9 mouse cellular contexts compared by ENCODE assay signal in genomic region chr2:29716143-29716542, GRCm38 (mm10). TPM values are rescaled to one million over a fixed set of nuclear protein-coding genes. Genes with fewer than 3 reads are reported as not detected.
A peak's percentile ranks its signal among the peaks of the same experiment; 100 is the strongest.
DNase-seq lines count a peak whose midpoint lies in the region; ATAC-seq and TF ChIP-seq lines count a peak whose summit lies in the region.
"Had no signal": no experiment of that assay in that cellular context is flagged by ENCODE, and none has a peak within 500 bp of the region (broad histone marks: within the 10 kb centered on the region; RNA-seq: fewer than 3 reads in every experiment).

No protein-coding gene starts in this region.

- H3K27ac ChIP-seq in forebrain, embryonic 10.5 days = peak overlapping the region; percentile 63
- H3K27ac ChIP-seq in forebrain, embryonic 16.5 days (ENCODE audit: low read length) = no peak overlapping the region
- peak overlapping the region; percentile 91 for H3K27ac ChIP-seq in kidney, embryonic 15.5 days
- peak overlapping the region; percentile 92 for H3K27ac ChIP-seq in intestine, embryonic 16.5 days (ENCODE audit: low read length)

- no peak overlapping the region for H3K4me3 ChIP-seq in forebrain, embryonic 10.5 days
- H3K4me3 ChIP-seq in forebrain, embryonic 16.5 days (replicated peaks; ENCODE audit: low read length) = no peak overlapping the region
- H3K4me3 ChIP-seq in kidney, embryonic 15.5 days (replicated peaks) = no peak overlapping the region
- peak overlapping the region; percentile 24 for H3K4me3 ChIP-seq in E14TG2a.4 (replicated peaks; ENCODE audit: low read length)
- no peak overlapping the region for H3K4me3 ChIP-seq in intestine, embryonic 16.5 days (ENCODE audit: low read length)

- WGBS in forebrain, embryonic 10.5 days = 42% methylated on average over 7 of the region's 7 CpGs
- WGBS in forebrain, embryonic 16.5 days = 51% methylated on average over 7 of the region's 7 CpGs
- 27% methylated on average over 7 of the region's 7 CpGs for WGBS in kidney, embryonic 15.5 days
- 33% methylated on average over 7 of the region's 7 CpGs for WGBS in intestine, embryonic 16.5 days

- H3K4me2 ChIP-seq in forebrain, embryonic 16.5 days (ENCODE audit: low read length) = no peak overlapping the region
- H3K4me2 ChIP-seq in kidney, embryonic 15.5 days = no peak overlapping the region
- no peak overlapping the region for H3K4me2 ChIP-seq in intestine, embryonic 16.5 days (ENCODE audit: low read depth, low read length)

- no peaks in the 10 kb centered on the region for H3K9me3 ChIP-seq in forebrain, embryonic 10.5 days
- no peaks in the 10 kb centered on the region for H3K9me3 ChIP-seq in forebrain, embryonic 16.5 days (ENCODE audit: control insufficient read depth, low read length)
- no peaks in the 10 kb centered on the region for H3K9me3 ChIP-seq in kidney, embryonic 15.5 days (replicated peaks)
- no peaks in the 10 kb centered on the region for H3K9me3 ChIP-seq in E14TG2a.4 (ENCODE audit: low read length)
- H3K9me3 ChIP-seq in intestine, embryonic 16.5 days (ENCODE audit: control insufficient read depth, low read length) = no peaks in the 10 kb centered on the region

- H3K9ac ChIP-seq in forebrain, embryonic 16.5 days (replicated peaks; ENCODE audit: low read depth, low read length) = no peak overlapping the region
- H3K9ac ChIP-seq in kidney, embryonic 15.5 days = no peak overlapping the region
- H3K9ac ChIP-seq in intestine, embryonic 16.5 days (ENCODE audit: low read depth, low read length) = 0 out of 2 replicates have a peak overlapping the region, but pooled peaks have one; percentile 29

- peaks cover 20% of the 10 kb centered on the region for H3K4me1 ChIP-seq in forebrain, embryonic 10.5 days
- H3K4me1 ChIP-seq in forebrain, embryonic 16.5 days (replicated peaks; ENCODE audit: control insufficient read depth, insufficient read depth, low read length) = no peaks in the 10 kb centered on the region
- H3K4me1 ChIP-seq in kidney, embryonic 15.5 days = peaks cover 16% of the 10 kb centered on the region
- peaks cover 91% of the 10 kb centered on the region for H3K4me1 ChIP-seq in E14TG2a.4 (replicated peaks; ENCODE audit: low read depth, low read length)
- peaks cover 18% of the 10 kb centered on the region for H3K4me1 ChIP-seq in intestine, embryonic 16.5 days (ENCODE audit: control insufficient read depth, insufficient read depth, low read length)

- H3K27me3 ChIP-seq in forebrain, embryonic 10.5 days (ENCODE audit: poor library complexity, severe bottlenecking) = no peaks in the 10 kb centered on the region
- H3K27me3 ChIP-seq in forebrain, embryonic 16.5 days (replicated peaks; ENCODE audit: control insufficient read depth, insufficient read depth, low read length) = no peaks in the 10 kb centered on the region
- H3K27me3 ChIP-seq in kidney, embryonic 15.5 days = no peaks in the 10 kb centered on the region
- H3K27me3 ChIP-seq in E14TG2a.4 (ENCODE audit: insufficient read depth, low read length) = no peaks in the 10 kb centered on the region
- H3K27me3 ChIP-seq in intestine, embryonic 16.5 days (replicated peaks; ENCODE audit: control insufficient read depth, insufficient read depth, low read length) = no peaks in the 10 kb centered on the region

- no peak for ATAC-seq in forebrain, embryonic 16.5 days
- ATAC-seq in kidney, embryonic 15.5 days (replicated peaks; ENCODE audit: low FRiP score) = peak; percentile 50; the same call in 1 of the 2 replicates
- peak; percentile 46 for ATAC-seq in intestine, embryonic 16.5 days

- no peak for DNase-seq in forebrain, embryonic 10.5 days (ENCODE audit: extremely low spot score, low spot score)
- DNase-seq in kidney, adult 11 months = no peak
- no peak for DNase-seq in T-cell, adult 2 months (ENCODE audit: low spot score)
- no peak for DNase-seq in cerebellum, adult 11 months
- DNase-seq: gastrocnemius, postnatal 10 days had no signal

- TF ChIP-seq CTCF in E14TG2a.4 (conservative IDR thresholded peaks at IDR 0.05; ENCODE audit: low read length) = no peak

- peaks cover 95% of the 10 kb centered on the region for H3K36me3 ChIP-seq in forebrain, embryonic 10.5 days (replicated peaks)
- no peaks in the 10 kb centered on the region; the same call in none of the 2 replicates for H3K36me3 ChIP-seq in forebrain, embryonic 16.5 days (ENCODE audit: control insufficient read depth, insufficient read depth)
- peaks cover 50% of the 10 kb centered on the region for H3K36me3 ChIP-seq in kidney, embryonic 15.5 days
- peaks cover 89% of the 10 kb centered on the region for H3K36me3 ChIP-seq in E14TG2a.4 (ENCODE audit: insufficient read depth, low read length)
- H3K36me3 ChIP-seq in intestine, embryonic 16.5 days (ENCODE audit: control insufficient read depth, insufficient read depth, low read length) = 0 out of 2 replicates have a peak, but pooled peaks cover 5% of the 10 kb centered on the region

RNA-seq across cellular contexts. Expression of gene Gm13420, which starts 35.3 kb away (rescaled TPM):
- not detected in 2 replicates for polyA plus RNA-seq in forebrain, embryonic 10.5 days (2016; fragmentation: Nextera tagmentation; extraction: Ambion mirVana)
- polyA plus RNA-seq in forebrain, embryonic 16.5 days (2015; fragmentation: Nextera tagmentation; extraction: Ambion mirVana) = 0.22 TPM in 1 of 2 replicates, not detected in the other
- polyA plus RNA-seq in kidney, embryonic 15.5 days (2015; fragmentation: Nextera tagmentation; extraction: Ambion mirVana) = 1.8 and 2.0 TPM in 2 replicates
- 0.56 and 0.70 TPM in 2 replicates for polyA plus RNA-seq in intestine, embryonic 16.5 days (2015; fragmentation: Nextera tagmentation; extraction: Ambion mirVana)

RNA-seq across cellular contexts. Expression of gene Gm13547, which starts 43.0 kb away (rescaled TPM):
- polyA plus RNA-seq in forebrain, embryonic 10.5 days (2016; fragmentation: Nextera tagmentation; extraction: Ambion mirVana) = not detected in 2 replicates
- polyA plus RNA-seq in forebrain, embryonic 16.5 days (2015; fragmentation: Nextera tagmentation; extraction: Ambion mirVana) = 0.42 TPM in 1 of 2 replicates, not detected in the other
- polyA plus RNA-seq in kidney, embryonic 15.5 days (2015; fragmentation: Nextera tagmentation; extraction: Ambion mirVana) = 0.28 TPM in 1 of 2 replicates, not detected in the other
- 0.66 TPM in 1 of 2 replicates, not detected in the other for polyA plus RNA-seq in intestine, embryonic 16.5 days (2015; fragmentation: Nextera tagmentation; extraction: Ambion mirVana)
